Mouse (Mus musculus): Measurements from ENCODE around the gene Gaa. TPM values are rescaled to one million over a fixed set of nuclear protein-coding genes. Genes with fewer than 3 reads are reported as not detected.
A peak's percentile ranks its signal among the peaks of the same experiment; 100 is the strongest.

Gene Gaa
- 61.5 and 66.1 TPM in 2 replicates for polyA plus RNA-seq (2015; fragmentation: Nextera tagmentation; extraction: Ambion mirVana)

- H3K27ac ChIP-seq: peak within 1 kb of the TSS; percentile 44
- H3K36me3 ChIP-seq: peaks cover 3% of the 10 kb centered on the region; the same call in 1 of the 2 replicates
Observed at GRCm38 (mm10) chr11:119267768-119268556, at the start of gene Gaa. Gene Gaa (plus strand): TSS chr11:119267887.

GRCm38 (mm10) chr11:119219816-119220465, 47.7 kb upstream of the Gaa start:
- ATAC-seq (ENCODE audit: borderline replicate concordance, extremely low read depth, low FRiP score, low TSS enrichment): no peak
- no peaks in the 10 kb centered on the region for H3K9me3 ChIP-seq
- no peaks in the 10 kb centered on the region for H3K27me3 ChIP-seq
- H3K27ac ChIP-seq: no peak overlapping the region
- no peak overlapping the region for H3K4me3 ChIP-seq
- 23% methylated on average over 17 of the region's 17 CpGs for WGBS
- 0 out of 2 replicates have a peak overlapping the region, but pooled peaks have one; percentile 4 for H3K4me2 ChIP-seq
- H3K9ac ChIP-seq: no peak overlapping the region
- H3K4me1 ChIP-seq: peaks cover 64% of the 10 kb centered on the region
- no peaks in the 10 kb centered on the region for H3K36me3 ChIP-seq

More at GRCm38 (mm10) chr11:119267768-119268556, at the start of gene Gaa:
- Histone ChIP-seq H3K9me3 (no peaks in the 10 kb centered on the region), H3K4me1 (peaks cover 30% of the 10 kb centered on the region), H3K9ac (peak within 1 kb of the TSS; percentile 84), H3K4me3 (peak within 1 kb of the TSS; percentile 78), H3K4me2 (peak within 1 kb of the TSS; percentile 97), H3K27me3 (no peaks in the 10 kb centered on the region)
- 2% methylated on average over 52 of the region's 52 CpGs for WGBS
- ATAC-seq (ENCODE audit: borderline replicate concordance, extremely low read depth, low FRiP score, low TSS enrichment): peak; percentile 87

GRCm38 (mm10) chr11:119221812-119222510, 45.7 kb upstream of the Gaa start:
- H3K27ac ChIP-seq: no peak overlapping the region
- 46% methylated on average over 10 of the region's 11 CpGs for WGBS
- ATAC-seq (ENCODE audit: borderline replicate concordance, extremely low read depth, low FRiP score, low TSS enrichment): no peak
- H3K4me1 ChIP-seq: peaks cover 57% of the 10 kb centered on the region
- H3K36me3 ChIP-seq: no peaks in the 10 kb centered on the region
- H3K9ac ChIP-seq: no peak overlapping the region
- H3K4me2 ChIP-seq: no peak overlapping the region
- no peaks in the 10 kb centered on the region for H3K9me3 ChIP-seq
- H3K4me3 ChIP-seq: no peak overlapping the region
- H3K27me3 ChIP-seq: no peaks in the 10 kb centered on the region

- no peaks in the 10 kb centered on the region for H3K36me3 ChIP-seq
- no peak overlapping the region for H3K4me3 ChIP-seq
- no peak overlapping the region for H3K9ac ChIP-seq
- H3K27ac ChIP-seq: peak overlapping the region; percentile 83
- WGBS: 55% methylated on average over 20 of the region's 20 CpGs
- peak; percentile 68 for ATAC-seq (ENCODE audit: borderline replicate concordance, extremely low read depth, low FRiP score, low TSS enrichment)
- H3K4me1 ChIP-seq: peaks cover 66% of the 10 kb centered on the region
- H3K4me2 ChIP-seq: peak overlapping the region; percentile 24
- no peaks in the 10 kb centered on the region for H3K9me3 ChIP-seq
- no peaks in the 10 kb centered on the region for H3K27me3 ChIP-seq
Observed at GRCm38 (mm10) chr11:119223124-119223890, 44.4 kb upstream of the Gaa start.

GRCm38 (mm10) chr11:119224926-119225325, 42.8 kb upstream of the Gaa start:
- no peaks in the 10 kb centered on the region for H3K36me3 ChIP-seq
- no peak overlapping the region for H3K9ac ChIP-seq
- peaks cover 10% of the 10 kb centered on the region for H3K27me3 ChIP-seq
- no peak overlapping the region for H3K27ac ChIP-seq
- H3K4me3 ChIP-seq: no peak overlapping the region
- no peak overlapping the region for H3K4me2 ChIP-seq
- 85% methylated on average over 6 of the region's 6 CpGs for WGBS
- H3K4me1 ChIP-seq: peaks cover 69% of the 10 kb centered on the region
- no peaks in the 10 kb centered on the region for H3K9me3 ChIP-seq
- ATAC-seq (ENCODE audit: borderline replicate concordance, extremely low read depth, low FRiP score, low TSS enrichment): no peak

- Histone ChIP-seq H3K4me3 (no peak overlapping the region), H3K27me3 (peaks cover 16% of the 10 kb centered on the region), H3K9ac (no peak overlapping the region), H3K9me3 (no peaks in the 10 kb centered on the region), H3K27ac (no peak overlapping the region), H3K4me2 (no peak overlapping the region), H3K36me3 (no peaks in the 10 kb centered on the region), H3K4me1 (peaks cover 62% of the 10 kb centered on the region)
- WGBS: 67% methylated on average over 9 of the region's 9 CpGs
- ATAC-seq (ENCODE audit: borderline replicate concordance, extremely low read depth, low FRiP score, low TSS enrichment): no peak
Observed at GRCm38 (mm10) chr11:119225634-119226033, 42.1 kb upstream of the Gaa start.

- no peak for ATAC-seq (ENCODE audit: borderline replicate concordance, extremely low read depth, low FRiP score, low TSS enrichment)
- Histone ChIP-seq H3K27ac (peak overlapping the region; percentile 65; the same call in 1 of the 2 replicates), H3K4me2 (peak overlapping the region; percentile 88), H3K9me3 (no peaks in the 10 kb centered on the region), H3K27me3 (peaks cover 17% of the 10 kb centered on the region), H3K4me3 (peak overlapping the region; percentile 91), H3K9ac (peak overlapping the region; percentile 89), H3K36me3 (no peaks in the 10 kb centered on the region), H3K4me1 (peaks cover 53% of the 10 kb centered on the region)
- 1% methylated on average over 12 of the region's 12 CpGs for WGBS
Observed at GRCm38 (mm10) chr11:119227591-119227990, 40.1 kb upstream of the Gaa start.

GRCm38 (mm10) chr11:119228091-119228781, 39.5 kb upstream of the Gaa start, which contains the start of the genes Tbc1d16 and Ccdc40:
Gene Tbc1d16 (minus strand): TSS chr11:119228499.
Gene Ccdc40 (plus strand): TSS chr11:119228572.
- Histone ChIP-seq H3K9me3 (no peaks in the 10 kb centered on the region), H3K4me1 (peaks cover 47% of the 10 kb centered on the region), H3K27me3 (peaks cover 17% of the 10 kb centered on the region), H3K9ac (peak within 1 kb of the TSS; percentile 89), H3K36me3 (no peaks in the 10 kb centered on the region), H3K4me2 (peak within 1 kb of the TSS; percentile 88), H3K27ac (peak within 1 kb of the TSS; percentile 65), H3K4me3 (peak within 1 kb of the TSS; percentile 91)
- peak; percentile 88 for ATAC-seq (ENCODE audit: borderline replicate concordance, extremely low read depth, low FRiP score, low TSS enrichment)
- WGBS: under 1% methylated on average over 54 of the region's 66 CpGs

GRCm38 (mm10) chr11:119228846-119229626, 38.7 kb upstream of the Gaa start:
- H3K27ac ChIP-seq: peak overlapping the region; percentile 35
- H3K4me3 ChIP-seq: peak overlapping the region; percentile 91
- ATAC-seq (ENCODE audit: borderline replicate concordance, extremely low read depth, low FRiP score, low TSS enrichment): peak; percentile 76
- H3K4me1 ChIP-seq: peaks cover 39% of the 10 kb centered on the region
- 1% methylated on average over 34 of the region's 34 CpGs for whole genome bisulfite sequencing
- peak overlapping the region; percentile 89 for H3K9ac ChIP-seq
- H3K9me3 ChIP-seq: no peaks in the 10 kb centered on the region
- H3K4me2 ChIP-seq: peak overlapping the region; percentile 88
- H3K27me3 ChIP-seq: peaks cover 17% of the 10 kb centered on the region
- H3K36me3 ChIP-seq: no peaks in the 10 kb centered on the region

GRCm38 (mm10) chr11:119234770-119235169, 32.9 kb upstream of the Gaa start:
- Histone ChIP-seq H3K9me3 (no peaks in the 10 kb centered on the region), H3K4me3 (no peak overlapping the region), H3K9ac (no peak overlapping the region), H3K27me3 (peaks cover 9% of the 10 kb centered on the region; the same call in 1 of the 2 replicates), H3K4me2 (no peak overlapping the region), H3K4me1 (peaks cover 20% of the 10 kb centered on the region), H3K36me3 (no peaks in the 10 kb centered on the region), H3K27ac (no peak overlapping the region)
- ATAC-seq (ENCODE audit: borderline replicate concordance, extremely low read depth, low FRiP score, low TSS enrichment): no peak
- 94% methylated on average over 10 of the region's 10 CpGs for WGBS
